Mouse (Mus musculus) olfactory bulb, adult 2 months (tissue): ENCODE measurements around the gene Dnajc5.

ENCODE experiments used
- CTCF ChIP-seq: fragments of 200-500 bp; IDR thresholded peaks from 2 replicates; pipeline ENCODE4 v1.5.1; 2012; ENCODE audit warnings: low read depth, mild to moderate bottlenecking, low read length, moderate library complexity; ENCODE audit not compliant: insufficient read depth
- POLR2A ChIP-seq: fragments of 200-500 bp; IDR thresholded peaks from 2 replicates; pipeline ENCODE4 v1.6.1; 2012; ENCODE audit warnings: mild to moderate bottlenecking, low read depth, low read length, moderate library complexity; ENCODE audit not compliant: insufficient read depth

DNA sequence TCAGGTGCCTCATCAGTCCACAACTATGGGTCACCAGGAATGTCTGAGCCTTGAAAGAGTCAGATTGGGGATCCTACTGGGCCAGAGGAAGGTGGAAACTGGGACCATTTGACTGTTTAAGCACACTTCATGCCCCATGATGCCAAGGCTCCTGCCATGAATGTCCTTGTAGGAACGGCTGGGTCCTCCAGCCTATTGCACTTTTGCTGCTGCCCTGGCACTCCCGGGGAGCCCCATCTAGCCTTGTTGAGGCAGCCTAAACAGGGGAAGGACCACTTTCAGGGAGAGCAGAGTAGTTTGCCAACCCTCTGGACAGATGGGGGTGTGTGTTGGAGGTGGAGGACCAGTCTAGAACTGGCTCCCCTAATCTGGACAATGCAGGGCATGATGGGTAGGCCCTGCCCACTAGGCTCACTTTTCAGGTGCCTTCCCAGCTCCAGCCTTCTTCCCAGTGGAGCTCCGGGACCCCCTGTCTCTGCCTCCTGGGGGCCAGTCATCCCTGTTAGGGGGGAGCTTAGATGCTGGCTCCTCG is 64.2 kb downstream of the Dnajc5 start, which contains the start of gene Uckl1:
- TF ChIP-seq POLR2A (no peak), CTCF (no peak)
